Mouse (Mus musculus): ENCODE results near the gene Csnk1e. TPM values are rescaled to one million over a fixed set of nuclear protein-coding genes. Genes with fewer than 3 reads are reported as not detected.
A peak's percentile ranks its signal among the peaks of the same experiment; 100 is the strongest.

The Csnk1e gene
- polyA plus RNA-seq, 1 experiment from 2014 or later = 107 TPM

GRCm38 (mm10) chr15:79406564-79406963 lies 48.8 kb downstream of the Csnk1e start:
- 86% methylated on average over 4 of the region's 4 CpGs for WGBS
- no peak overlapping the region for H3K4me3 ChIP-seq (ENCODE audit: low read length)
- H3K9me3 ChIP-seq (ENCODE audit: control insufficient read depth, low read length) = no peaks in the 10 kb centered on the region
- no peak for ATAC-seq (ENCODE audit: low FRiP score, low TSS enrichment)
- no peak overlapping the region for H3K27ac ChIP-seq (ENCODE audit: low read depth, low read length)
- H3K27me3 ChIP-seq (ENCODE audit: control insufficient read depth, insufficient read depth, low read length) = no peaks in the 10 kb centered on the region
- H3K36me3 ChIP-seq (ENCODE audit: control insufficient read depth, insufficient read depth, low read length) = no peaks in the 10 kb centered on the region
- H3K4me1 ChIP-seq (ENCODE audit: control insufficient read depth, insufficient read depth, low read length) = peaks cover 9% of the 10 kb centered on the region
- H3K9ac ChIP-seq (ENCODE audit: low read depth, low read length) = no peak overlapping the region
- H3K4me2 ChIP-seq (replicated peaks; ENCODE audit: low read depth, low read length) = no peak overlapping the region

DNA sequence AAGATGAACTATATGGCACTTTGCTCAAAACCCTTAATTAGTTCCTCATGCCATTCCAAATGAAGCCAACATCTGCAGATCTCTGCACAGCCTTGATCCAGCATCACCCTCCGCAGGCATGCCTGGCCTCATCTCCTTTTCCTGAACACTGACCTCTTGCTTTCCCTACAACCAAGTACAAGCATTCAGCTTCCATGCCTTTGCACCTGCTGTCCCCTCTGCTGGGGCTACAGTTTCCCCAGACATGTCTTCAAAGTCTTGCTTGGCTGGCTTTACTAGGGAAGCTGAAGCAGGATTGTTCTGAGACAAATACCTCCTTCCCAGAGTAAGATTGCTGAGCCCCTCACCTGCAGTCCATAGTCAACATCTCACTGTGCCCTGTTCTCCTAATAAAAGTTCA lies 51.1 kb downstream of the Csnk1e start:
- H3K4me2 ChIP-seq (replicated peaks; ENCODE audit: low read depth, low read length) = no peak overlapping the region
- WGBS = 82% methylated on average over 1 of the region's 1 CpGs
- H3K9me3 ChIP-seq (ENCODE audit: control insufficient read depth, low read length) = no peaks in the 10 kb centered on the region
- H3K27ac ChIP-seq (ENCODE audit: low read depth, low read length) = no peak overlapping the region
- ATAC-seq (ENCODE audit: low FRiP score, low TSS enrichment) = no peak
- H3K36me3 ChIP-seq (ENCODE audit: control insufficient read depth, insufficient read depth, low read length) = no peaks in the 10 kb centered on the region
- H3K4me1 ChIP-seq (ENCODE audit: control insufficient read depth, insufficient read depth, low read length) = peaks cover 31% of the 10 kb centered on the region
- no peaks in the 10 kb centered on the region for H3K27me3 ChIP-seq (ENCODE audit: control insufficient read depth, insufficient read depth, low read length)
- no peak overlapping the region for H3K4me3 ChIP-seq (ENCODE audit: low read length)
- no peak overlapping the region for H3K9ac ChIP-seq (ENCODE audit: low read depth, low read length)

DNA sequence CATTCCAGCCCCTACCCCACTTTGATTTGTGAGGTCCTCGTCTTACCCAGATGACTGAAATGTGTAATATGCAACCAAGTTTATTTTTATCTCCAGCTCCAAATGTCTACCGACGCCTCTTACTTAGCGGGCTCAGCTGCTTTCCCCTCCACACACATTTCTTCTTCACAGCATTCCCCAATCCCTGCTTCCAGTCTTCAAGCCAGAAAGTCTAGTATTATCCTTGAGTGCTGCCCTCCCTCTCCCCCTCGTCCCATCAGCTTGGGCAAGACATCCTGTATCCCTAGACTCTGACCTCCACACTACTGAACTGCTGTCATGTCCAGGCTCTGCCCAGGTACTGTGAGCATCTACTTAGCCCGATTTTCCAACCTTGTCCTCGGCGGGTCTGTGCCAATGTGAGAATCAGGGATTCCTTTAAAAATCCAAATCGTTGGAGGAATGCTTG lies 51.6 kb downstream of the Csnk1e start:
- no peaks in the 10 kb centered on the region for H3K36me3 ChIP-seq (ENCODE audit: control insufficient read depth, insufficient read depth, low read length)
- no peak overlapping the region for H3K27ac ChIP-seq (ENCODE audit: low read depth, low read length)
- no peaks in the 10 kb centered on the region for H3K9me3 ChIP-seq (ENCODE audit: control insufficient read depth, low read length)
- no peaks in the 10 kb centered on the region for H3K27me3 ChIP-seq (ENCODE audit: control insufficient read depth, insufficient read depth, low read length)
- WGBS = 21% methylated on average over 9 of the region's 9 CpGs
- no peak for ATAC-seq (ENCODE audit: low FRiP score, low TSS enrichment)
- peak overlapping the region; percentile 92 for H3K4me3 ChIP-seq (ENCODE audit: low read length)
- peak overlapping the region; percentile 55 for H3K4me2 ChIP-seq (replicated peaks; ENCODE audit: low read depth, low read length)
- peaks cover 32% of the 10 kb centered on the region for H3K4me1 ChIP-seq (ENCODE audit: control insufficient read depth, insufficient read depth, low read length)
- H3K9ac ChIP-seq (ENCODE audit: low read depth, low read length) = peak overlapping the region; percentile 90

GRCm38 (mm10) chr15:79402836-79403762 lies 52.3 kb downstream of the Csnk1e start, which contains the start of gene Tmem184b:
Gene Tmem184b (minus strand): TSS chr15:79403569.
- H3K4me1 ChIP-seq (ENCODE audit: control insufficient read depth, insufficient read depth, low read length) = peaks cover 37% of the 10 kb centered on the region
- no peaks in the 10 kb centered on the region for H3K27me3 ChIP-seq (ENCODE audit: control insufficient read depth, insufficient read depth, low read length)
- H3K9ac ChIP-seq (ENCODE audit: low read depth, low read length) = peak within 1 kb of the TSS; percentile 90
- WGBS = under 1% methylated on average over 89 of the region's 90 CpGs
- H3K9me3 ChIP-seq (ENCODE audit: control insufficient read depth, low read length) = no peaks in the 10 kb centered on the region
- peak within 1 kb of the TSS; percentile 55 for H3K4me2 ChIP-seq (replicated peaks; ENCODE audit: low read depth, low read length)
- no peaks in the 10 kb centered on the region for H3K36me3 ChIP-seq (ENCODE audit: control insufficient read depth, insufficient read depth, low read length)
- peak; percentile 83 for ATAC-seq (ENCODE audit: low FRiP score, low TSS enrichment)
- peak within 1 kb of the TSS; percentile 71 for H3K27ac ChIP-seq (ENCODE audit: low read depth, low read length)
- H3K4me3 ChIP-seq (ENCODE audit: low read length) = peak within 1 kb of the TSS; percentile 92

GRCm38 (mm10) chr15:79402176-79402575 lies 53.2 kb downstream of the Csnk1e start:
- no peak overlapping the region for H3K27ac ChIP-seq (ENCODE audit: low read depth, low read length)

GRCm38 (mm10) chr15:79400975-79401365 lies 54.4 kb downstream of the Csnk1e start:
- Histone ChIP-seq H3K4me2 (replicated peaks; ENCODE audit: low read depth, low read length) (no peak overlapping the region), H3K36me3 (ENCODE audit: control insufficient read depth, insufficient read depth, low read length) (peaks cover 7% of the 10 kb centered on the region; the same call in 1 of the 2 replicates), H3K4me3 (ENCODE audit: low read length) (peak overlapping the region; percentile 6; the same call in 1 of the 2 replicates), H3K27me3 (ENCODE audit: control insufficient read depth, insufficient read depth, low read length) (no peaks in the 10 kb centered on the region), H3K4me1 (ENCODE audit: control insufficient read depth, insufficient read depth, low read length) (peaks cover 42% of the 10 kb centered on the region), H3K27ac (ENCODE audit: low read depth, low read length) (peak overlapping the region; percentile 30; the same call in 1 of the 2 replicates), H3K9me3 (ENCODE audit: control insufficient read depth, low read length) (no peaks in the 10 kb centered on the region), H3K9ac (ENCODE audit: low read depth, low read length) (peak overlapping the region; percentile 20; the same call in 1 of the 2 replicates)
- 49% methylated on average over 7 of the region's 7 CpGs for WGBS
- no peak for ATAC-seq (ENCODE audit: low FRiP score, low TSS enrichment)

More at GRCm38 (mm10) chr15:79402176-79402575, 53.2 kb downstream of the Csnk1e start:
- peak overlapping the region; percentile 90; the same call in 1 of the 2 replicates for H3K9ac ChIP-seq (ENCODE audit: low read depth, low read length)
- WGBS = 16% methylated on average over 5 of the region's 5 CpGs
- no peaks in the 10 kb centered on the region for H3K27me3 ChIP-seq (ENCODE audit: control insufficient read depth, insufficient read depth, low read length)
- no peak for ATAC-seq (ENCODE audit: low FRiP score, low TSS enrichment)
- peaks cover 3% of the 10 kb centered on the region; the same call in 1 of the 2 replicates for H3K36me3 ChIP-seq (ENCODE audit: control insufficient read depth, insufficient read depth, low read length)
- no peaks in the 10 kb centered on the region for H3K9me3 ChIP-seq (ENCODE audit: control insufficient read depth, low read length)
- H3K4me2 ChIP-seq (replicated peaks; ENCODE audit: low read depth, low read length) = peak overlapping the region; percentile 55
- H3K4me1 ChIP-seq (ENCODE audit: control insufficient read depth, insufficient read depth, low read length) = peaks cover 39% of the 10 kb centered on the region
- peak overlapping the region; percentile 92 for H3K4me3 ChIP-seq (ENCODE audit: low read length)

- Histone ChIP-seq H3K4me1 (ENCODE audit: control insufficient read depth, insufficient read depth, low read length) (peaks cover 48% of the 10 kb centered on the region), H3K36me3 (ENCODE audit: control insufficient read depth, insufficient read depth, low read length) (peaks cover 7% of the 10 kb centered on the region; the same call in 1 of the 2 replicates), H3K4me3 (ENCODE audit: low read length) (no peak overlapping the region)
These were observed 55.0 kb downstream of the Csnk1e start for GRCm38 (mm10) chr15:79400134-79400974.

DNA sequence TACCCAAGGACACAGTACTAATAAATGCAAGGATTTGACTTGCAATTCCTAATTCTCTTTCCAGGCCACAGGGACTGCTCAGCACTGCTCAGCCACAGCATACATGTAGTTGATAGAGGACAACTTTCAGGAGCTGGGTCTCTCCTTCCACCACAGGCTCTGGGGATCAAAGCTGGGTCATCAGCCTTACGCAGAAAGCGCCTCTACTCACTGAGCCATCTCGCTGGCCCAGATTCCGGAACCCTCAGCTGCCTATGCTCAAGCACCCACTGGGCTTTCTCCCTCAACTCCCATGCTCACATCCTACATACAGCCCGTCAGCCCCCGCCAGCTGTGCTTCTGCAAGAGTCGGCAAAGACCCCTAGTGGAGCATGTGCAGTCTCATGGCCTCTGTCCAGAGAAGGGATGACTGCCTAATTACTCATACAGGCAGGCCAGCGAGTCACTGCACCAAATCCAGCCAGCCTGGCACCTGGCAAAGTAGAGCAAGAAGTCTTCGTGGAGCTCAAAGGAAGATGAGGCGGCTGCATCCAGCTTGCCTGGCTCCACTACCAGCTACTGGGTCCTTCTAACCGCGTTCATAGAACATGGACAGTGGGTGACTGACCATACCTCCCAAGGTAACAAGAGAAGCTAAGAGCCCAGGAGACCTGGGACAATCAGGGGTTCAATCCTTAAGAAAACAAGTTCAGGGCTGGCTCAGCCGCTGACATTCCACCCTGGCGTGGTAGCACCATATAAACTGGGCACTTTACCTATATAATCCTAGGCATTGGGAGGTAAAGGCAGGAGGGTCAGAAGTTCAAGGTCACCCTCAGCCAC lies 55.9 kb downstream of the Csnk1e start:
- no peak overlapping the region for H3K27ac ChIP-seq (ENCODE audit: low read depth, low read length)
- H3K4me3 ChIP-seq (ENCODE audit: low read length) = no peak overlapping the region
- H3K36me3 ChIP-seq (ENCODE audit: control insufficient read depth, insufficient read depth, low read length) = peaks cover 7% of the 10 kb centered on the region; the same call in 1 of the 2 replicates
- H3K4me1 ChIP-seq (ENCODE audit: control insufficient read depth, insufficient read depth, low read length) = peaks cover 57% of the 10 kb centered on the region
- H3K9me3 ChIP-seq (ENCODE audit: control insufficient read depth, low read length) = no peaks in the 10 kb centered on the region
- H3K27me3 ChIP-seq (ENCODE audit: control insufficient read depth, insufficient read depth, low read length) = no peaks in the 10 kb centered on the region
- no peak overlapping the region for H3K4me2 ChIP-seq (replicated peaks; ENCODE audit: low read depth, low read length)
- H3K9ac ChIP-seq (ENCODE audit: low read depth, low read length) = no peak overlapping the region
- ATAC-seq (ENCODE audit: low FRiP score, low TSS enrichment) = no peak
- 66% methylated on average over 14 of the region's 14 CpGs for WGBS

More at GRCm38 (mm10) chr15:79400134-79400974, 55.0 kb downstream of the Csnk1e start:
- 47% methylated on average over 6 of the region's 6 CpGs for WGBS
- Histone ChIP-seq H3K9ac (ENCODE audit: low read depth, low read length) (peak overlapping the region; percentile 20; the same call in 1 of the 2 replicates), H3K9me3 (ENCODE audit: control insufficient read depth, low read length) (no peaks in the 10 kb centered on the region), H3K27me3 (ENCODE audit: control insufficient read depth, insufficient read depth, low read length) (no peaks in the 10 kb centered on the region), H3K27ac (ENCODE audit: low read depth, low read length) (peak overlapping the region; percentile 30; the same call in 1 of the 2 replicates), H3K4me2 (replicated peaks; ENCODE audit: low read depth, low read length) (no peak overlapping the region)
- no peak for ATAC-seq (ENCODE audit: low FRiP score, low TSS enrichment)
